Mouse (Mus musculus) cerebellum, adult 8-10 months (tissue): ENCODE measurements around the gene B3galt2.
A peak's percentile ranks its signal among the peaks of the same experiment; 100 is the strongest.
"Not testable (repeated sequence)": the region's sequence is repeated elsewhere in the genome, so short reads cannot be mapped to it uniquely, and the experiment has no call there.

Experiments used
- DNase-seq: peaks from one replicate; pipeline ENCODE4 v3.0.0; 2022

The B3galt2 gene

DNA sequence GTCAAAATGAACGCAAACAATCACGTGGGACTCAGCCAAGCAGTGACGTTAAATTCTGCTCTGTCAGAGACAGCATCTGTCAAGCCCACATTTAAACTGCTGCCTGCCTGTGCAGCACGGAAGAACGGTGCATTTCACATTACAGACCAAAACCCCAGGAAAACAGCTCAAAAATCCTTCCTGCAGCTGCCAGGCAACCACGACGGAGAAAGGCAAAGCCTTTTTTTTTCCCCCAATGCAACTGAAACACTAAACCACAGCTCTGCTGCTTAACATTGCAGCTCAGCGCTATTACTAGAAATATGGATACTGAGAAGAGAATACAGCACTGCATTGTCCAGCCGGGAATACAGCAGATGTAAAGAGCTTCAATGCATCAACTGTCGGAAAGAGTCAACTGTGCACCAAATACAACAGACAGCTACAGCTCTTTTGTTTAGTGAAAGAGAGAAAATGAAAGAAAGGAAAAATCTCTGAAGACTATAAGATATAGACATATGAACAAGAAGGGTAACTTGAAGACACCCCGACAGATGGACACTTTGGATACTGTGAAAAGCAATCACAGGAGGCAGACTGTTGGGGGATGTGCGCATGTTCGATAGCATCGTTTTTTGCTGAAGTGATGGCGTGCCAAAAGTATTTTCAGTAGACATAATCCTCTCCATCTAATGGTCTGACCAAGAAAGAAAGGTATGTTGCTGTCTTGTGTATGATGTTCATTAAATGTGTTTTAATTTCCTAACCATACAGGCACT is at the start of gene B3galt2:
Gene B3galt2 (plus strand): TSS at position 15 of the 758 bp plus-strand sequence.
- DNase-seq = no peak

DNA sequence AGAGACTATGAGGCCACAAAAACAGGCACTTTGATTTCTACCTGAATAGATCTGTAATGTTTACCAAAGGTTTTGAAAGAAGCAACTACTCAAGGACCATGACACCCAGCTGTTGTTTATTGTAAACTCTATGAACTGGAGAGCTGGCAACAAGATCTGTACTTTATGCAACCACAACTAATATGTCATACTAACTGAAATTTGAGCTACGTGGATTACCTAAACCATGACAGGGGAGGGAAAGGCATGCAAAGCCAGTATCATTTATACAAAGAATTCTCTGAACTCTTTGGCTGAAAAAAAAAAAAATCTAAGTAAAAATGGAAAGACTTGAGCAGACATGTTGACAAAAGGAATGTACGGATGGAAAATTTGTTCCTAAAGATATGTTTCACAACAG is 43.6 kb upstream of the B3galt2 start:
- DNase-seq = no peak

DNA sequence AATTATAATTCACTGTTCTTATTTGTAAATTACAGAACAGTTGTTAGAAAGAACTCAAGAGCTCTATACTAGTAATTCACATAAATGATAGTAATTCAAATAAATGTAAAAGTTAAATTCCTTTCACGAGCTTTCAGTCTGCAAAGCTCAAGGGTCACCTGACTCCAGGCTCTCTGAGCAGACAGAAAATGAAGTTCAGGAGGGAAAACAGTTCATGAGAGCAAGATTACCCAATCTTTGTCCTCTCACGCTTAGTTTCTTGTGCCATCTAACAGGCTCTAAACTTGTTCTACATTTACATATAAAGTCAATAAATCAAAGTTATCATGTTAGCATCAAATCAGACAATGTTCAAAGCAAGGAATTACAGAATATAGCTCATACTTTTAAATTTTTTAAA is 31.6 kb upstream of the B3galt2 start:
- no peak for DNase-seq

DNA sequence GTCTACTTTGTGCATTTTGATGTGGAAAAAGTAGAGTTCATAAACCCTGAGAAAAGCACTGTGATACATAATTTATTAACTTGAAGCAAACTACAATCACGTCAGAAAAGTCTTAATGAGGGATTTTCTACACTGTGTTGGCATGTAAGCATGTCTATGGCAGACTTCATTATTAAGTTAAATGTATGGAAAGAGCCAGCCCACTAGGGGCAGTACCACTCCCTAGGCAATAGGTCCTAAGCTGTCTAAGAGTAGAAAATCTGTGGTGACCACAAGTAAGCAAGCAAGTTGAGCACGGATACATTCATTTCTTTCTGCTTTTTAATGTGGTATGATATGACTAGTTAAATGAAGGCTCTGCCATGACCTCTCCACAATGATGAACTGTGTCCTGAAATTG is 27.6 kb upstream of the B3galt2 start:
- no peak for DNase-seq

DNA sequence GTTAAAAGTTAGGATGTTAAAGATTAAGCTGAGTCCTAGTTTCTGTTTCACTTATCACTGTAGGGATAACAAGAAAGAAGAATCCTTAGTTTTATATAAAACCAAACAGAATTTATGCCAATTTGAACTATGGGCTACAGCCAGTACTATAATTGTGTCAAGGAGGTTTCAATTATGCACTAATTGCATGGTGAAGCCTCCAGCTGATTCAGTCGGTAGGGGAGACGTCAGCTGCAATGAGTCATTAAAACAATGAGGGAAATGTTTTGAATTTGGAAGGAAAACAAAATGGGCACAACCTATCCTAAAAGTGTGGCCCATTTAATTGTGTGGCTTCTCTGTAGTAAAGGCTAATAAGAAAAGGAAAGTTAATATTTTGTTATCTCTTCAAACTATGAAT is 20.7 kb upstream of the B3galt2 start:
- no peak for DNase-seq

DNA sequence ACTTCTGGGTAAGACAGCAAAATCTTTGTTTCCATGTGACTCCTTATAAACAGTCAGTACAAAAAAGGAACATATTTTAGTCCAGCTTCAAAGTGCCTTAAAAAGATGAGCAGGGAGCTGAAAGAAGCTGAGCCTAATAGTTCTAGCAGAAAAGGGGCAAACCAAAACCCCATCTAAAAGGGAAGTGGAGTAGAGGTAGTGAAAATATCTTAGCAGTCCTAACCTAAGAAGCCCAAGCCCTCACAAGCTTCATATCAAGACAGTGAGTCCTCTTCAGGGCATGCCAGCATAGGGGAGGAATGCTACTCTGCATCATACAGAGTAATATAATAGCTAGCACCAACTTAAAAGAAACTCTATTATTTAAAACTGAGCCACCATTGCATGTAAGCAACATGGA is 18.5 kb upstream of the B3galt2 start:
- no peak for DNase-seq

DNA sequence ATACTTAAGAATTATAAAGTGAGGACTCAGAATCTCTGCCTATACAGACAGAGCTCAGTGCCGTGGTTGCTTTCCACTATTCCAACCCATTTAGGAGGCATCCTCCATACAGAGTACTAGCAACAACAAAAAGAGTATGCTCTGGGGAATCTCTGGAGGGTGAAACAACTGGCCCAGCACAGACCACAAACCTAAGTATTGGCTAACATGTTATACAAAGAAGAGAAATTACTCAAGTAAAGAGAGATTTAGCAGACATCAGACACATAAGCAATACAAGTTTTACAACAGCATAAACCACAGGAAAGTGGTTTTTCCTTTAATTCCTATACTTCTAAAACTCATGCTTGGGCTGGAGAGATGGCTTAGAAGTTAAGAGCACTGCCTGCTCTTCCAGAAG is 17.8 kb upstream of the B3galt2 start:
- DNase-seq = no peak

DNA sequence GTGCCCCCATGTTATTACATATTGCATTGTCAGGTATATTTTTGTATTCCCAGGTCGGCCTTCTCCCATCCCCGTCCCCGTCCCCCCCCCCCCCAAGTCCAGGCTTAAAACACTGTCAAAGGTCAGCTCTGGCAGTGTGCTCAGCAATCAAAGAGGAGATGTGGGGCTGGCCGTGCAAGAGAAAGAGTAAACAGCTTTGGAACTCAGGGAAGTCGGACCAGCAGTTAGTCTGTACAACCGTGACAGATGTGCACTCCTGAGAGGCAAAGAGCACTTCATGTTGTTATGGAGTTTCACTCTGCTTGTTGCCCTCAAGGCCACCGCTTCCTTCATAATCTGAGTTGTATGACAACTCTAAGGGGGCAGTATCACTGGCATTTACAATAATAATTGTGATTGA is 9.1 kb upstream of the B3galt2 start:
- DNase-seq = no peak

DNA sequence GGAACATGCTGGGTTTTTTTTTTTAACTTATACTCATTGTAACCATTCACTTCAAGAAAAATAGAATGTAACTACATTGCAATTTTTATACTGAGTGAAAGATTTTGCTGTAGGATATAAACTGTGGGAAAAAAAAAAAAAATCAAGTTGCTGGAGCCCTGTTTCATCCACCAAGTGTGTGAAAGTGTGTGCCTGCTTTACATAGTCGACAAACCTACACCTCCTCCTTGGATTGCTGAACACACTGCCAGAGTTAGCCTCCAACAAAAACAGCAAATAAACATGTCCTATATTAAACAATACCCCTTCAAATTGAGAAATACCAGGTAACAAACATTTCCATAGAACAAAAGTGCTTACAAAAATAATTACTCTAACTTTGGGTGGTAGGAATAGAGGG is 8.1 kb upstream of the B3galt2 start:
- no peak for DNase-seq

DNA sequence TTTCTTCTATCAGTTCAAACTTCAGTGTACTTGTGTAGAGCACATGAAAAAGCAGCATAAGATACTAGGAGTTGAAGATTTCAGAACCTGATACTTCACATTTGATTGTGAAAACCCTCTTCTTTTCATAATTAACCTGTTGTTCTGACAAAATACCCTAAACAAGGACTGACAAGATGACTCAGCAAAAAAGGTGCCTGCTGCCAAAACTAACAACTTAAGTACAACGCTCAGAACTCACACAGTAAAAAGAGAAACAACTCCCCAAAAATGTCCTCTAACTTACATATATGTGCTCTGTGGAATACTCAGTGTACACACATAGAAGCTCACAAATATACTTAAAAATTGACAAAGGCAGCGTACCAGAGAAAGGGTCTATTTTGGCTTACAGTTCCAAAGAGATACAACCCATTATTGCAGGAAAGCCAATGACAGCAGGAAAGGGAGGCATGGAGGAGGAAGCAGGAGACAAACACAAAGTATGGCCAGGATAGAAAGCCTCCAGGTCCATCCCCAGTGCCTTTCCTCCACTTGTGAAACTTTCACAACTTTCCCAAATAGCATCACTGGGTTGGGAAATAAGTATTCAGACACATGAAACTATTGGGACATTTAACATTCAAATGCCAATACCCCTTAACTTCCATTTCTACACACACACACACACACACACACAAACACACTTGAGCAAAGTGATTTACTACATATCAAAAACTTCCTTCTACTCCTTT is 7.4 kb upstream of the B3galt2 start:
- DNase-seq = no peak

DNA sequence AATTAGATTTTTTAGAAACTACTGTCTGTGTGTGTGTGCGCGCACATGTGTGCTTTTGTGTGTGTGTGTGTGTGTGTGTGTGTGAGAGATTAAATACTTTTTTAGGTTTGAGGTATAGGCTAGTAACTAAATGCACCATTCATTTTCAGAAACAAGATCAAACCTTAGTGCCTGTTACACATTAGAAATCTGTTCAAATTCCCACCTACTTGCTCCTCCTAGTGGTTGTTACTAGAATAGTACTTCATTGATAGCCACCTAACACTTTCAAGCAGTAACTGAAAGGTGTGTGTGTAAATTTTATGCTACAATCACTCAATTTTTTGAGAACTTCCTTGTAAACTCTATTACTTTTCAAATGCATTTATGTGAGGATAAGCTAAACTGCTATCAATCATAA is 3.8 kb downstream of the B3galt2 start:
- no peak for DNase-seq

DNA sequence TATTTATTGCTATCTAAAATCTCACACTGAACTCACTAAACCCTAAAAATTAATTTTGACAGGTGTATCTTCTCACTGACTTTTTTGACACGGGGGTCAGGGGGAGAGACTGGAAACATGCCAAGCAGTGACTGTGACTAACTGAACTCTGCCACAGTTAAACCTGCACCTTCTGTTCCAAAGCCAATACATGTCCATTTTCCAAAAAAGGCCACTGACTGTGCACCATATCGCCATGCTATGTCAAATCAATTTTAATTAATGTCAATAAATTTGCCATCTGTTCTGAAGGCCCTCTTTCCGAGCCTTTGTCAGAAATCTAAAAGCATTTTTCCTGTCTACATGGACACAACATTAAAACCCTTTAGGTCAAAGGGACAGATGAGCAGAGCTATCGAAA is 4.9 kb downstream of the B3galt2 start:
- DNase-seq = no peak

DNA sequence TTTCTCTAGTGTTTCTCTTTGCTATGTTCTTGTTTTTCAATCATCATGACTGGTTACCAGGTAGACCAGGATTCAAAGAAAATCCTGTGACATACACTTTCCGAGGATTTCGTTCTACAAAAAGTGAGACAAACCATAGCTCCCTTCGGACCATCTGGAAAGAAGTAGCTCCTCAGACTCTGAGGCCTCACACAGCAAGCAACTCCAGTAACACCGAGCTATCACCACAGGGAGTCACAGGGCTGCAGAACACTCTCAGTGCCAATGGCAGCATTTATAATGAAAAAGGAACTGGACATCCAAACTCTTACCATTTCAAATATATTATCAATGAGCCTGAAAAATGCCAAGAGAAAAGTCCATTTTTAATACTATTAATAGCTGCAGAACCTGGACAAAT is 5.8 kb downstream of the B3galt2 start:
- no peak for DNase-seq

DNA sequence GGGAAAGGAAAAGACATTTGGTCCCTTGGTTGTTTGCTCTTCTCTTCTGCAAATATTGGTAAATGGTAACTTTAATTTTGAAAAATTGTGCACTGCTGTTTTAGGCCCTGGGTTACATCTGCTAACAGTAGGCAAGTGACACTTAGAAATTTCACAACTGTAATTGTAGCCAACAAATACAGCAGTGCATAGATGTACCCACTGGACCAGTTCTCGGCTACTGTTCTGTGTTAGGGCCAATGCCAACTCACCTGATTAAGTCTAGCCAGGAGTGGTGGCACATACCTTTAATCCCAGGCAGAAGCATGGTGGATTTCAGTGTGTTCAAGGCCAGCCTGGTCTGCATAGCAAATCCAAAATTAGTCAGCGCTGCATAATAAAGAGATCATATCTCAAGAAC is 9.9 kb downstream of the B3galt2 start:
- DNase-seq = no peak

DNA sequence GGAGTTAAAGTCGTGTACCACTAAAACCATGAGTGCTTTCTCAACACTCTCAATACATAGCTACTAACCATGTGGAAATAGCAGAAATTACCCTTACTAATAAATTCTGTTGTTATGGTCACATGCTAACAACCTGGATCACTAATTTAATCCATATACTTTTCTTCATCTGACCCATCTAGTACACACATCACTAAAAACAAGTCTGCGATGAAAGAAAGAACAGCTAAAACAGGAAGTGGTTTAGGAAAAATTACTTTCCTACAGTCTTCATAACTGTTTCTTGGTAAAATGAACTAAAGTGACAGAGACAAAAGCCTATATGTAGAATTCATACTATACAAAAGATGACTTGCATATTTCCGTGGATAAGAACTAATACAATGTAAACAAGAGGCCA is 13.2 kb downstream of the B3galt2 start:
- no peak for DNase-seq

DNA sequence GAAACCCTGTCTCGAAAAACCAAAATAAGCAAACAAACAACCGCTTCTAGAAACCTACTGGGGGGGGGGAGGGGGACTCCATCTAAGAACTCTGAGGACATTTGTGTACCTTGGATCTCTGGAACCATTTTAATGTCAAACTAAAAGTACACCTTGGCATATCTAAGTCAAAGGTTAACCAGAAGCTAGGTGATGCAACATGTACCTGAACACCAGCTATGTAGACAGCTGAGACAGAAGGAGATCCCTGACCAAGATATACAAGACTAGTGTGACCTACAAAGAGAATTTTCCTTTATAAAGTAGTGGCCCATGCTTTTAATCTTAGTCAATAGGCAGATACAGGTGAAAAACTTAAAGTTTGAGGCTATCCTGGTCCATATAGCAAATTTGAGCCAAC is 22.7 kb downstream of the B3galt2 start:
- DNase-seq = no peak

DNA sequence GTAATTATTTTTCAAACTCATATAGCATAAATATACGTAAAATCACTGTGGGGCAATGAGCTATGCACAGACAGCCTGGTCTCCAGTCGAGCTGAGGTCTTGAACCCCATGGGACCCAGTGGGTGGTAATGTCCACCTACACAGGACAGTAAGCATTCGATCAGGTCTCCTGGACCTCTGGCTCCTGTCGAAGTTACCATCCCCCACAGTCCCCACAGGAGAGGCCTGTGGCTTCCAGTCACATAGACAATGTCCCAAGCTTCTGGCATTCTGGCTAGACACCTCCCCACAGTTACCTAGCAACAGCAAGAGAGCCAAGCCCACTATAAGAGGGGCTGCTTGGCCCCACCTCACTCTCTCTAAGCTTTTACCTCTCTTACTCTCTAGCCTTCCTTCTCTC is 24.3 kb downstream of the B3galt2 start:
- DNase-seq = not testable (repeated sequence)

DNA sequence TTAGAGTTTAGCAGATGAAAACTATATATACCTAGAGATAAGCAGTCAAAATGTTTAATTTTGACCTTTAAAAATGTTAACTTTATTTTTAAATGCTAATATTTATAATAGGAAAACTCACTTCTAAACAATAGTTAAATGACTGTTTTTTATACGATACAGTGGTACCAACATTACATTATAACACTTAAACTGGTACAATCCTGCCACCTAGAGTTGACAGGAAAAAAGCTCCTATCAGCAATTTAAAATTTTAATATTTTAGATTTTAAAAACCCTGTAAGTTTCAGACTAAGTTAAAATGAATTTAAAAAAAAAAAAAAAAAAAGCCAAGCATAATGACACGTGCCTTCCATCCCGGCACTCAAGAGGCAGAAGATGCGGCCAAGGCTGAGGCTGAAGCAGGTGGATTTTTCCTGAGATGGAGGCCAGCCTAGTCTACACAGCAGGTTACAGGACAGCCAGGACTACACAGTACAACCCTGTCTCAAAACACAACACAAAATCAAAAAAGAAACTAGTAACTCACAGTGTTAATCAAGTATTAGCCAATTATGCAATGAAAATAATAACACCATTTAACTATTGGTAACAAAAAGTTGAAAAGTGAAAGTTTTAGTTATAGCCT is 35.4 kb downstream of the B3galt2 start:
- DNase-seq = no peak

DNA sequence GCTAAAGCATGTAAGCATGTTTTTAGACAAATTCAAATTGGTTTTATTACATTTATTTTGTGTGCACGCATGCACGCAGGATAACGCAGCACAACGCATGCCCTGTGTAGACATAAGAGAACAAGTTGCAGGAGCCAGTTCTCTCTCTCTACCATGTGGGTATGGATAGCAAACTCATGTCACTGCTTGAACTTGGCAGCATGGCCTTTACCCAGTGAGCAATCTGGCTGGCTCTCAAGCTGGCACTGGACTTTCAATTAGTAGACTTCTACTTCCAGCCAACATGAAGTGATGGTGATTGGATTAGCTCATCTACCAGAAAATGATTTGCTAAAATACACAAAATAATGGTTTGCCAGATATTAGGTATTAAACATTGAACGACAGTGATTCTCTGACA is 40.6 kb downstream of the B3galt2 start:
- DNase-seq = peak; percentile 77

DNA sequence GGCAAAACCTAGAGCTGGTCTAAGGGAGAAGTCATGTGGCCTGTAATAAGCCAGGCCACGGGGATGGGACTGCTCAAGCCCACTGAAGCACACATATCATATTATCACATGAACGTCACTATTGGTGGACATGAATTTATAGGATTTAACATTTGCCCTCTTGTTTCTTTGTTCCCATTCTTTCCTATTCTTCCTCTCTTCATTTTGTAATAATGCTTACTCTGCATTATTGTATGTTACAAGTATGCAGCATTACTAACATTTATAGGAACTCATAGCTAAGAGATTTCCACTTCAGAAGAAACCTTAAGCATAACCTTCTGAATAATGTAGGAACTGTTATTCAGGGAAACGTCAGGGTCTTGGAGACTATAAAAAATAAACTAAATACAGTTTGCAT is 44.4 kb downstream of the B3galt2 start:
- no peak for DNase-seq

DNA sequence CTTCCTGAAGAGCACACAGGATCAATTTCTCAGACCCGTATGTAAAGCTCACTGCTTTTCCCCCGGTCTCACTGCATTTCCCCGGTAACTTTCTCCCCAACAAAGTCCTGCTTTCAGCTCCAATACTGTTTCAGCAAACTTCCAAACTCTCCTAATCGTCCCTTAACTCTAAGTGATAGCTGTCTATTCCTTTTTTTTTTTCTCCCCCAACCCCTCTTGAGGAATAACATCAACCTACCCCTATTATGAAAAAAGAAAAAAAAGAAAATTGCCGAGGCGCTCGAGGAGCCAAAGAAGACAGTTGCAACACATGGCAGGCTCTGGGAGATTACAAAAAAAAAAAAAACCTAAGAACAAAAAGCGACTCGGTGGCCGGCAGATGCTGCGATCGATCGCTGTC is 61.3 kb downstream of the B3galt2 start:
- DNase-seq = no peak

DNA sequence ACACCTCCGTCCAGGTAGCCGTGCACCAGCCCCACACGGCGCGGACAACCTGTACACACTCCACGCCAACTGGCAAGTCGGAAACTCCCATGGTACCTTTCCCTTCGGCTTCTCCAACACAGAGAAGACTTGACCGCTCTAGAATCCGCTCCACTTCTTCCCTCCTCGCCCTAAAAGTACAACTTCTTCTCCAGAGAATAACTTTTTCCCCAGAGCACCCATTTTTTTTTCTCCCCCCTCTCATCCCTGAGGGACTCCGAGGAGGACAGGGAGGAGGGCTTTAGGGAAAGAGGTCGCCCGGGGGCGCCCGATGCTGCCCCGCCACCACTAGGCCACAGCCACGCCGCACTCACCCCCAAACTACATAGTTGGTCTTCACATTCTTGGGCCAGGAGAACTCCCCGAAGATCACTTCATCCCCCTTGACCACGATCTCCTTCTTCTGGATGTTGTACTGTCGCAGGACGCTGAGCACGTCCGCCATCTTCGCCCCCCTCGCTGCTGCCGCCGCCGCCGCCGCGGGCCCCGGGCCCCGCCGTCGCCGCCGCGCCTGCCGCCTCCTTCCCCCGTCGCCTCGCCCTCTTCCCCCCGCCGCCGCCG is 61.8 kb downstream of the B3galt2 start:
- DNase-seq = no peak

DNA sequence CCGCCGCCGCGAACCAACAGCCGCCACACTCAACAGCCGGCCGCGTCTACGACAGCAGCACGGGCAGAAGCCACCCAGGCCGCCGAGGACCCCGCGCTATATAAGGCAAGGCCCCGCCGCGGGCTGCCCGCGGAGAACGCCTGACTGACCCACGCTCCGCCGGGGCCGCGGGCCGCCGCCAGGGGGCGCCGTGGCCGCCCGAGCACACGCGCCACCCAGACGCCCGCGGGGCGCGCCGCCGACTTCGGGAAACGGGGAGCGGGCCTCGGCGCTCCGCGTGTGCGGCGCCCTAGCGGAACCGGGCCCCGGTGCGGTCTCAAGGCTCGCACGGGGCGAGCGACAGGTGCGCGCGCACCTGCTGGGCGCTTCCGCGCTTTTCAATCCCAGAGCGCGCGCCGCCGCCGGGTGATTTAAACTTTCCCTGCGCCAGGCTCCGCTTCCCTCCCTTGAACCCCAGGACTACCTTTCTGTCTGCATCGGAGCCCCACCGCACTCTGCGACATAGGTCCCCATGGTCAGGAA is 62.3 kb downstream of the B3galt2 start, which contains the start of gene Cdc73:
Gene Cdc73 (minus strand): TSS at position 153 of the 522 bp plus-strand sequence.
- peak; percentile 88 for DNase-seq
